ENCODE assay signal across 8 mouse cellular contexts in genomic region chr3:58372905-58373208, GRCm38 (mm10). TPM values are rescaled to one million over a fixed set of nuclear protein-coding genes. Genes with fewer than 3 reads are reported as not detected.
DNase-seq lines count a peak whose midpoint lies in the region; ATAC-seq and TF ChIP-seq lines count a peak whose summit lies in the region.

No protein-coding gene starts in this region.

- H3K9me3 ChIP-seq in heart, embryonic 11.5 days (replicated peaks; ENCODE audit: control insufficient read depth, low read length) = no peaks in the 10 kb centered on the region
- H3K9me3 ChIP-seq in hindbrain, embryonic 10.5 days = no peaks in the 10 kb centered on the region
- H3K9me3 ChIP-seq in liver, embryonic 16.5 days (replicated peaks; ENCODE audit: control insufficient read depth, low read length) = no peaks in the 10 kb centered on the region

- H3K4me1 ChIP-seq in heart, embryonic 11.5 days (ENCODE audit: control insufficient read depth, insufficient read depth, low read length) = peaks cover 29% of the 10 kb centered on the region
- H3K4me1 ChIP-seq in hindbrain, embryonic 10.5 days (replicated peaks) = peaks cover 25% of the 10 kb centered on the region
- H3K4me1 ChIP-seq in liver, embryonic 16.5 days (ENCODE audit: control insufficient read depth, low read depth, low read length) = no peaks in the 10 kb centered on the region

- in situ Hi-C loops in Patski (cut with MboI; ENCODE audit: low pct_unique_long_range_greater_than_20kb) = loop anchor here (5.0 kb wide), 1 partner anchor 39 kb away; the partner anchor contains the start of gene Tsc22d2

- POLR2A ChIA-PET in Patski (lab: Charles Lee) = interaction anchor here (0.6 to 1.2 kb wide), 3 partner anchors 59 to 161 kb away, joined by 3 to 5 read pairs (median 4); no protein-coding TSS in a partner anchor

- TF ChIP-seq CTCF in Patski (IDR thresholded peaks at IDR 0.05) = no peak

- H3K27ac ChIP-seq in heart, embryonic 11.5 days (ENCODE audit: low read depth, low read length) = peak overlapping the region; percentile 94
- H3K27ac ChIP-seq in hindbrain, embryonic 10.5 days = 0 out of 2 replicates have a peak overlapping the region, but pooled peaks have one; percentile 23
- H3K27ac ChIP-seq in liver, embryonic 16.5 days (ENCODE audit: low read length) = no peak overlapping the region

- H3K27me3 ChIP-seq in heart, embryonic 11.5 days (ENCODE audit: control insufficient read depth, insufficient read depth, low read length) = no peaks in the 10 kb centered on the region
- H3K27me3 ChIP-seq in Patski = no peaks in the 10 kb centered on the region
- H3K27me3 ChIP-seq in hindbrain, embryonic 10.5 days (ENCODE audit: insufficient read depth, poor library complexity, severe bottlenecking) = peaks cover 9% of the 10 kb centered on the region; the same call in 1 of the 2 replicates
- no peaks in the 10 kb centered on the region for H3K27me3 ChIP-seq in liver, embryonic 16.5 days (ENCODE audit: control insufficient read depth, insufficient read depth, low read depth, low read length)

- H3K36me3 ChIP-seq in heart, embryonic 11.5 days (ENCODE audit: control insufficient read depth, insufficient read depth, low read length) = no peaks in the 10 kb centered on the region
- H3K36me3 ChIP-seq in hindbrain, embryonic 10.5 days = no peaks in the 10 kb centered on the region
- H3K36me3 ChIP-seq in liver, embryonic 16.5 days (ENCODE audit: control insufficient read depth, insufficient read depth) = no peaks in the 10 kb centered on the region

- CTCF ChIA-PET in Patski (lab: Charles Lee) = interaction anchor here (1.0 to 2.5 kb wide), 7 partner anchors 45 to 216 kb away, joined by 3 to 9 read pairs (median 4); no protein-coding TSS in a partner anchor

- peak overlapping the region; percentile 63 for H3K4me2 ChIP-seq in heart, embryonic 11.5 days
- H3K4me2 ChIP-seq in liver, embryonic 16.5 days (ENCODE audit: low read depth, low read length) = peak overlapping the region; percentile 17

- peak overlapping the region; percentile 22 for H3K4me3 ChIP-seq in heart, embryonic 11.5 days (ENCODE audit: low read depth, low read length)
- H3K4me3 ChIP-seq in hindbrain, embryonic 10.5 days = peak overlapping the region; percentile 37
- peak overlapping the region; percentile 1; the same call in 1 of the 2 replicates for H3K4me3 ChIP-seq in liver, embryonic 16.5 days (ENCODE audit: low read depth, low read length)

- H3K9ac ChIP-seq in heart, embryonic 11.5 days (ENCODE audit: low read depth, low read length) = peak overlapping the region; percentile 63
- no peak overlapping the region for H3K9ac ChIP-seq in liver, embryonic 16.5 days (ENCODE audit: low read depth, low read length)

- ATAC-seq in heart, embryonic 11.5 days (replicated peaks; ENCODE audit: insufficient number of reproducible peaks, low FRiP score, low TSS enrichment) = no peak
- peak; percentile 41 for ATAC-seq in Patski
- ATAC-seq in liver, embryonic 16.5 days (ENCODE audit: low read depth) = peak; percentile 35; the same call in 1 of the 2 replicates
- ATAC-seq in granulocyte monocyte progenitor cell, adult 5-6 weeks (replicated peaks; ENCODE audit: poor library complexity, severe bottlenecking) = no peak

- DNase-seq in heart, adult 9 months (ENCODE audit: low spot score in 2 of 2) = no peak
- DNase-seq in Patski (ENCODE audit: low read depth, low spot score) = no peak
- DNase-seq in hindbrain, embryonic 10.5 days (ENCODE audit: low spot score) = no peak
- DNase-seq in cerebellum, adult 9-10 months = no peak
- no peak for DNase-seq in thymus, postnatal 36 days

- WGBS in heart, embryonic 11.5 days (ENCODE audit: insufficient replicate concordance) = 8% methylated on average over 5 of the region's 5 CpGs
- WGBS in hindbrain, embryonic 10.5 days = 8% methylated on average over 5 of the region's 5 CpGs
- 16% methylated on average over 5 of the region's 5 CpGs for WGBS in liver, embryonic 16.5 days (ENCODE audit: insufficient replicate concordance)

RNA-seq across cellular contexts. Expression of gene Tsc22d2, which starts 41.7 kb away (rescaled TPM):
- polyA plus RNA-seq in heart, embryonic 11.5 days (2014; fragmentation: Nextera tagmentation; extraction: Ambion mirVana) = 16.6 and 17.7 TPM in 2 replicates
- polyA plus RNA-seq in Patski (2021) = 31.8 TPM
- 8.4 and 9.3 TPM in 2 replicates for polyA plus RNA-seq in hindbrain, embryonic 10.5 days (2016; fragmentation: Nextera tagmentation; extraction: Ambion mirVana)
- 3.7 and 3.8 TPM in 2 replicates for polyA plus RNA-seq in liver, embryonic 16.5 days (2015; fragmentation: Nextera tagmentation; extraction: Ambion mirVana)
- 9.2 and 14.0 TPM in 2 replicates for total RNA-seq in granulocyte monocyte progenitor cell, adult 5-6 weeks (2014; fragmentation: Nextera tagmentation)
- 7.9 and 11.0 TPM in 2 replicates for total RNA-seq in granulocyte monocyte progenitor cell, adult 5-6 weeks (2017)

Comparison
In these comparisons a context has a peak if more than half of its experiments do, and no peak if none do; other contexts are left out.
1. ATAC-seq: peak in Patski (single experiment) and liver, embryonic 16.5 days (single experiment); none in heart, embryonic 11.5 days (single experiment) and granulocyte monocyte progenitor cell, adult 5-6 weeks (single experiment).
2. Peak in every context shown above with its lines, with median percentiles within 50 percentile points of each other: H3K4me3 ChIP-seq.